1 mouse cellular context compared by ENCODE assay signal in the genomic region with DNA sequence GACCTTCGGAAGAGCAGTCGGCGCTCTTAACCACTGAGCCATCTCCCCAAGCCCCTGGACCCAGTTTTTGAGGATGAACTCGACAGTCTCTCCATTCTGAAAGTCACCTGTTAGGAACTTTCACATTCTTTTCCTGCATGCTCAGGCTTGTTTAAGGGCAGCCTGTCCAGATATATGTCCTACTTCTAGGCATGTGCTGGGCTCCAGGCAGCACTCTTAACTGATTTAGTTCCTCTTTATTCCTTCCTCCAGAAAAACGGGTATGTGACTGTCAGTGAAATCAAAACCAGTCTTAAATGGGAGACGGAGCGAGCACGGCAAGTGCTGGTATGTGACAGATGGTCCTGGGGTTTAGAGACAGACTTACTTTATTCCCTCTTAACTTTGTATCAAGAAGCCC.
TF ChIP-seq lines count a peak whose summit lies in the region.

No protein-coding gene starts in this region.

TF ChIP-seq in MEL, 35 proteins besides CTCF, POLR2A, EP300 and RAD21:
- TF ChIP-seq ZKSCAN1 (IDR thresholded peaks at IDR 0.05; ENCODE audit: low read depth, low read length) = no peak
- TF ChIP-seq POLR2AphosphoS2 (IDR thresholded peaks at IDR 0.05; ENCODE audit: low read length) = no peak
- 0 out of 2 replicates have a peak, but pooled peaks have one; percentile 13 for TF ChIP-seq TBP (IDR thresholded peaks at IDR 0.05; ENCODE audit: low read depth, low read length)
- no peak for TF ChIP-seq TCF12 (IDR thresholded peaks at IDR 0.05; ENCODE audit: low read depth, low read length)
- TF ChIP-seq MAX (IDR thresholded peaks at IDR 0.05; ENCODE audit: low read length) = no peak
- no peak for TF ChIP-seq CHD1 (IDR thresholded peaks at IDR 0.05; ENCODE audit: low read depth, low read length)
- no peak for TF ChIP-seq TAL1 (IDR thresholded peaks at IDR 0.05; ENCODE audit: low read length)
